Mouse (Mus musculus) small intestine, adult 2 months (tissue): ENCODE measurements at regions not wholly inside any gene's neighbourhood (a gene's known extent, or its start where the extent isn't known, plus 50 kb on each side); places are given as distances from the start of the nearest gene placed in this dataset.

Experiments used
- CTCF ChIP-seq: fragments of 200-500 bp; IDR thresholded peaks from 2 replicates; pipeline ENCODE4 v1.5.1; 2012; ENCODE audit warnings: low read depth, mild to moderate bottlenecking, control low read depth, inconsistent platforms, low read length, moderate library complexity, mixed read lengths; ENCODE audit not compliant: insufficient replicate concordance, insufficient read length; ENCODE audit errors: extremely low read depth
- POLR2A ChIP-seq: fragments of 200-500 bp; IDR thresholded peaks from 2 replicates; pipeline ENCODE4 v1.6.1; 2012; ENCODE audit warnings: low read depth, mild to moderate bottlenecking, control low read depth, inconsistent platforms, low read length, moderate library complexity

- TF ChIP-seq POLR2A: no peak
- no peak for TF ChIP-seq CTCF
Measured at GRCm38 (mm10) chr15:92826136-92826535, 429.5 kb downstream of the Pdzrn4 start.
